Mouse (Mus musculus) spleen, embryonic (tissue): ENCODE results near the gene Gm9837.

ENCODE experiments used
- CTCF ChIA-PET: fragments of 350-600 bp; sonication (Branson Sonifier 250); formaldehyde crosslinking; loops from one replicate; lab custom pipeline; 2022; lab: Charles Lee

Gene Gm9837

GRCm38 (mm10) chr11:53469968-53470695 is at the start of gene Gm9837:
TSS of gene Gm9837 (minus strand) at chr11:53470479.
- CTCF ChIA-PET = interaction anchor here (0.6 to 0.7 kb wide), 3 partner anchors 76 to 1609 kb away, joined by 3 to 4 read pairs (median 3); no protein-coding TSS in a partner anchor

GRCm38 (mm10) chr11:53519207-53520121 is 49.2 kb upstream of the Gm9837 start, which contains the start of gene Sept8:
TSS of gene Sept8 (plus strand) at chr11:53519257.
- CTCF ChIA-PET = no interaction called here

GRCm38 (mm10) chr11:53518759-53519158 is 48.5 kb upstream of the Gm9837 start:
- CTCF ChIA-PET = no interaction called here

- CTCF ChIA-PET = no interaction called here
Observed at GRCm38 (mm10) chr11:53516775-53517627, 46.7 kb upstream of the Gm9837 start.

- CTCF ChIA-PET = interaction anchor here (0.5 kb wide), 1 partner anchor 256 kb away, joined by 6 read pairs; no protein-coding TSS in a partner anchor
Observed at GRCm38 (mm10) chr11:53510351-53510750, 40.1 kb upstream of the Gm9837 start.

GRCm38 (mm10) chr11:53508591-53508990 is 38.3 kb upstream of the Gm9837 start:
- CTCF ChIA-PET = no interaction called here

GRCm38 (mm10) chr11:53508152-53508551 is 37.9 kb upstream of the Gm9837 start:
- CTCF ChIA-PET = no interaction called here

- CTCF ChIA-PET = no interaction called here
Observed at GRCm38 (mm10) chr11:53507098-53507805, 37.0 kb upstream of the Gm9837 start.

- CTCF ChIA-PET = no interaction called here
Observed at GRCm38 (mm10) chr11:53505026-53505663, 34.9 kb upstream of the Gm9837 start.

- CTCF ChIA-PET = interaction anchor here (0.5 kb wide), 1 partner anchor 177 kb away, joined by 4 read pairs; no protein-coding TSS in a partner anchor
Observed at GRCm38 (mm10) chr11:53504376-53504775, 34.1 kb upstream of the Gm9837 start.

GRCm38 (mm10) chr11:53503738-53504137 is 33.5 kb upstream of the Gm9837 start:
- CTCF ChIA-PET = no interaction called here

GRCm38 (mm10) chr11:53502039-53502765 is 31.9 kb upstream of the Gm9837 start:
- CTCF ChIA-PET = no interaction called here

GRCm38 (mm10) chr11:53500569-53500968 is 30.3 kb upstream of the Gm9837 start:
- CTCF ChIA-PET = no interaction called here

GRCm38 (mm10) chr11:53496946-53497345 is 26.7 kb upstream of the Gm9837 start:
- CTCF ChIA-PET = interaction anchor here (0.7 kb wide), 1 partner anchor 40 kb away, joined by 3 read pairs; no protein-coding TSS in a partner anchor

- CTCF ChIA-PET = no interaction called here
Observed at GRCm38 (mm10) chr11:53495417-53495816, 25.1 kb upstream of the Gm9837 start.

- CTCF ChIA-PET = no interaction called here
Observed at GRCm38 (mm10) chr11:53493243-53493955, 23.1 kb upstream of the Gm9837 start.

GRCm38 (mm10) chr11:53491954-53492401 is 21.7 kb upstream of the Gm9837 start:
- CTCF ChIA-PET = no interaction called here

- CTCF ChIA-PET = no interaction called here
Observed at GRCm38 (mm10) chr11:53489421-53489820, 19.1 kb upstream of the Gm9837 start.

GRCm38 (mm10) chr11:53489007-53489406 is 18.7 kb upstream of the Gm9837 start:
- CTCF ChIA-PET = no interaction called here
